Mouse (Mus musculus): ENCODE results near the gene Id1. TPM values are rescaled to one million over a fixed set of nuclear protein-coding genes. Genes with fewer than 3 reads are reported as not detected.

Gene Id1
- total and polyA plus RNA-seq, 2 experiments = 16.4 to 33.0 TPM

- H3K79me2 ChIP-seq (ENCODE audit: control insufficient read depth, insufficient read depth, low read length) = no peaks in the 10 kb centered on the region
- no peaks in the 10 kb centered on the region for H3K36me3 ChIP-seq (ENCODE audit: control insufficient read depth, insufficient read depth, low read length)
- H3K4me3 ChIP-seq (ENCODE audit: insufficient read depth, low read depth, low read length) = no peak overlapping the region
- peak; percentile 62 for DNase-seq (ENCODE audit: extremely low read depth, low read depth, low spot score)
- 0 out of 2 replicates have a peak, but pooled peaks cover 2% of the 10 kb centered on the region for H3K27me3 ChIP-seq (ENCODE audit: control insufficient read depth, insufficient read depth, low read length)
- TF ChIP-seq POLR2A (IDR thresholded peaks at IDR 0.05; ENCODE audit: extremely low read depth, insufficient read depth, low read length) (no peak), CTCF (IDR thresholded peaks at IDR 0.05; ENCODE audit: low read depth, low read length) (no peak)
- peaks cover 14% of the 10 kb centered on the region for H3K4me1 ChIP-seq (ENCODE audit: control insufficient read depth, insufficient read depth, low read length)
- H3K27ac ChIP-seq (replicated peaks; ENCODE audit: insufficient read depth, low read depth, low read length) = peak overlapping the region; percentile 38
- no peak overlapping the region for H3K9ac ChIP-seq (ENCODE audit: low read depth, low read length)
- WGBS = 24% methylated on average over 7 of the region's 7 CpGs
These were observed 7.5 kb upstream of the Id1 start for GRCm38 (mm10) chr2:152728594-152728993.

GRCm38 (mm10) chr2:152729013-152729635 is 6.9 kb upstream of the Id1 start:
- no peak for TF ChIP-seq POLR2A (IDR thresholded peaks at IDR 0.05; ENCODE audit: extremely low read depth, insufficient read depth, low read length)
- no peak for TF ChIP-seq CTCF (IDR thresholded peaks at IDR 0.05; ENCODE audit: low read depth, low read length)
- H3K27ac ChIP-seq (replicated peaks; ENCODE audit: insufficient read depth, low read depth, low read length) = peak overlapping the region; percentile 39
- no peaks in the 10 kb centered on the region for H3K27me3 ChIP-seq (ENCODE audit: control insufficient read depth, insufficient read depth, low read length)
- H3K4me1 ChIP-seq (ENCODE audit: control insufficient read depth, insufficient read depth, low read length) = peaks cover 14% of the 10 kb centered on the region
- WGBS = 28% methylated on average over 8 of the region's 8 CpGs
- DNase-seq (ENCODE audit: extremely low read depth, low read depth, low spot score) = no peak
- H3K36me3 ChIP-seq (ENCODE audit: control insufficient read depth, insufficient read depth, low read length) = no peaks in the 10 kb centered on the region
- no peak overlapping the region for H3K4me3 ChIP-seq (ENCODE audit: insufficient read depth, low read depth, low read length)
- no peak overlapping the region for H3K9ac ChIP-seq (ENCODE audit: low read depth, low read length)
- H3K79me2 ChIP-seq (ENCODE audit: control insufficient read depth, insufficient read depth, low read length) = no peaks in the 10 kb centered on the region

GRCm38 (mm10) chr2:152729636-152730020 is 6.4 kb upstream of the Id1 start:
- Histone ChIP-seq H3K9ac (ENCODE audit: low read depth, low read length) (no peak overlapping the region), H3K4me3 (ENCODE audit: insufficient read depth, low read depth, low read length) (no peak overlapping the region), H3K27ac (replicated peaks; ENCODE audit: insufficient read depth, low read depth, low read length) (peak overlapping the region; percentile 39), H3K4me1 (ENCODE audit: control insufficient read depth, insufficient read depth, low read length) (peaks cover 15% of the 10 kb centered on the region), H3K79me2 (ENCODE audit: control insufficient read depth, insufficient read depth, low read length) (no peaks in the 10 kb centered on the region), H3K27me3 (ENCODE audit: control insufficient read depth, insufficient read depth, low read length) (no peaks in the 10 kb centered on the region), H3K36me3 (ENCODE audit: control insufficient read depth, insufficient read depth, low read length) (no peaks in the 10 kb centered on the region)
- no peak for DNase-seq (ENCODE audit: extremely low read depth, low read depth, low spot score)
- WGBS = 50% methylated on average over 7 of the region's 7 CpGs
- no peak for TF ChIP-seq CTCF (IDR thresholded peaks at IDR 0.05; ENCODE audit: low read depth, low read length)
- TF ChIP-seq POLR2A (IDR thresholded peaks at IDR 0.05; ENCODE audit: extremely low read depth, insufficient read depth, low read length) = no peak

- no peak overlapping the region for H3K27ac ChIP-seq (replicated peaks; ENCODE audit: insufficient read depth, low read depth, low read length)
- peak; percentile 67 for DNase-seq (ENCODE audit: extremely low read depth, low read depth, low spot score)
These were observed 2.9 kb upstream of the Id1 start for GRCm38 (mm10) chr2:152733201-152733600.

GRCm38 (mm10) chr2:152734501-152734900 is 1.6 kb upstream of the Id1 start:
- H3K27ac ChIP-seq (replicated peaks; ENCODE audit: insufficient read depth, low read depth, low read length) = no peak overlapping the region
- no peak for DNase-seq (ENCODE audit: extremely low read depth, low read depth, low spot score)
- WGBS = 35% methylated on average over 10 of the region's 10 CpGs
- H3K27me3 ChIP-seq (ENCODE audit: control insufficient read depth, insufficient read depth, low read length) = no peaks in the 10 kb centered on the region
- no peaks in the 10 kb centered on the region for H3K36me3 ChIP-seq (ENCODE audit: control insufficient read depth, insufficient read depth, low read length)
- H3K4me1 ChIP-seq (ENCODE audit: control insufficient read depth, insufficient read depth, low read length) = peaks cover 15% of the 10 kb centered on the region; the same call in 1 of the 2 replicates
- 0 out of 2 replicates have a peak overlapping the region, but pooled peaks have one; percentile 8 for H3K9ac ChIP-seq (ENCODE audit: low read depth, low read length)
- peak overlapping the region; percentile 37 for H3K4me3 ChIP-seq (ENCODE audit: insufficient read depth, low read depth, low read length)
- H3K79me2 ChIP-seq (ENCODE audit: control insufficient read depth, insufficient read depth, low read length) = no peaks in the 10 kb centered on the region
- TF ChIP-seq POLR2A (IDR thresholded peaks at IDR 0.05; ENCODE audit: extremely low read depth, insufficient read depth, low read length) (no peak), CTCF (IDR thresholded peaks at IDR 0.05; ENCODE audit: low read depth, low read length) (no peak)

More at GRCm38 (mm10) chr2:152733201-152733600, 2.9 kb upstream of the Id1 start:
- Histone ChIP-seq H3K9ac (ENCODE audit: low read depth, low read length) (no peak overlapping the region), H3K4me3 (ENCODE audit: insufficient read depth, low read depth, low read length) (no peak overlapping the region), H3K4me1 (ENCODE audit: control insufficient read depth, insufficient read depth, low read length) (peaks cover 22% of the 10 kb centered on the region), H3K79me2 (ENCODE audit: control insufficient read depth, insufficient read depth, low read length) (no peaks in the 10 kb centered on the region), H3K36me3 (ENCODE audit: control insufficient read depth, insufficient read depth, low read length) (no peaks in the 10 kb centered on the region), H3K27me3 (ENCODE audit: control insufficient read depth, insufficient read depth, low read length) (no peaks in the 10 kb centered on the region)
- TF ChIP-seq POLR2A (IDR thresholded peaks at IDR 0.05; ENCODE audit: extremely low read depth, insufficient read depth, low read length) (no peak), CTCF (IDR thresholded peaks at IDR 0.05; ENCODE audit: low read depth, low read length) (no peak)
- WGBS = 46% methylated on average over 2 of the region's 2 CpGs

- Histone ChIP-seq H3K9ac (ENCODE audit: low read depth, low read length) (0 out of 2 replicates have a peak overlapping the region, but pooled peaks have one; percentile 8), H3K27ac (replicated peaks; ENCODE audit: insufficient read depth, low read depth, low read length) (peak overlapping the region; percentile 27), H3K4me1 (ENCODE audit: control insufficient read depth, insufficient read depth, low read length) (peaks cover 15% of the 10 kb centered on the region; the same call in 1 of the 2 replicates), H3K36me3 (ENCODE audit: control insufficient read depth, insufficient read depth, low read length) (no peaks in the 10 kb centered on the region), H3K79me2 (ENCODE audit: control insufficient read depth, insufficient read depth, low read length) (no peaks in the 10 kb centered on the region), H3K4me3 (ENCODE audit: insufficient read depth, low read depth, low read length) (peak overlapping the region; percentile 37), H3K27me3 (ENCODE audit: control insufficient read depth, insufficient read depth, low read length) (no peaks in the 10 kb centered on the region)
- under 1% methylated on average over 28 of the region's 28 CpGs for WGBS
- TF ChIP-seq CTCF (IDR thresholded peaks at IDR 0.05; ENCODE audit: low read depth, low read length) (no peak), POLR2A (IDR thresholded peaks at IDR 0.05; ENCODE audit: extremely low read depth, insufficient read depth, low read length) (no peak)
- peak; percentile 75 for DNase-seq (ENCODE audit: extremely low read depth, low read depth, low spot score)
These were observed 1.1 kb upstream of the Id1 start for GRCm38 (mm10) chr2:152734984-152735383.
